In the genomic region with DNA sequence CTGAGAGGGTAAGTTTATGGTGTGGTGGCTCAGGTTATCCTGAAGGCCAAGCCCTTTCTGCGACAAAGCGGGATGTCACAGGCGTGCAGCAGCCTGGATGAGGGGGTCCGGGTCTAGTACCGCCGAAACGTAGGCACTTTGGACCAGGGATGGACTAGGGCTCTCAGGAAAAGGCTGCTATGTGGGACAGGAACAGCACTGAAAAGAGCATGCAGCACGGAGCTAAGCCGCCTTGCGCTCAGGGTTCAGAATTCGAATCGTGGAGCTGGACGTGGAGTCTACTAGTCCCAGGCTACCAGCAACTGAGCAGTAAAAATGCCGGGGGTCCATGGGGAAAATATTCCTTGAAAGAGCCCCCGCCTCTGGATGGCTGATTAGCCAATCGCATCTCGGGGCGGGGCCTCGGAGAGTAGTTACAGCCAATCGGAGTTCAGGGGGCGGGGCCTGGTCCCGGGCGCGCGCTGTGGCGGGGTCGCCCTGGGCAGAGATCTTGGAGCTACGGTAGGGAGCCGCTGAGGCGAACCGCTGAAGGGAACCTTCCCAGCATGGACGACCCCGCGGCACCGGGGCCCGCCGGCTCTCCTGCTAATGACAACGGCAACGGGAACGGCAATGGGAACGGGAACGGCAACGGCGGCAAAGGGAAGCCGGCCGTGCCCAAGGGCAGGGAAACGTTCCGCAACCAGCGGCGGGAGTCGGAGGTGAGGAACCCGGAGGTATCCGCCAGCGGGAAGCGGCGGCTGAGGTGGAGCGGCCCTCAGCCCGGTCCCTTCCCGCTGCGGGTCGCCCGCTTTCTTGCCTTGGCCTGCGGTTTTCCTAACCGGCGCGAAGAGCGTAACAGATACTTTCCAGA, we compare ENCODE assay signal across 8 mouse cellular contexts. TPM values are rescaled to one million over a fixed set of nuclear protein-coding genes. Genes with fewer than 3 reads are reported as not detected.
DNase-seq lines count a peak whose midpoint lies in the region; ATAC-seq and TF ChIP-seq lines count a peak whose summit lies in the region.

Gene Strip2 (plus strand): TSS at position 483 of the 853 bp plus-strand sequence.

- peaks cover 3 to 6% of the 10 kb centered on the region in 2 experiments; a peak in 2 of 4 replicates for H3K27me3 ChIP-seq in MEL (ENCODE audit: control insufficient read depth in 1 of 2, insufficient read depth in 2 of 2, low read length in 2 of 2)
- H3K27me3 ChIP-seq in forebrain, embryonic 16.5 days (replicated peaks; ENCODE audit: control insufficient read depth, insufficient read depth, low read length), result peaks cover 12% of the 10 kb centered on the region
- peaks cover 3% of the 10 kb centered on the region; the same call in 1 of the 2 replicates for H3K27me3 ChIP-seq in neural tube, embryonic 14.5 days (ENCODE audit: control insufficient read depth, insufficient read depth, low read length)
- H3K27me3 ChIP-seq in testis, adult 2 months (ENCODE audit: control insufficient read depth, insufficient read depth, low read length), result no peaks in the 10 kb centered on the region

- H3K9ac ChIP-seq in MEL (ENCODE audit: control insufficient read depth, low read depth, low read length, poor library complexity, severe bottlenecking), result peak within 1 kb of the TSS; percentile 80
- peak within 1 kb of the TSS; percentile 72 for H3K9ac ChIP-seq in forebrain, embryonic 16.5 days (replicated peaks; ENCODE audit: low read depth, low read length)
- peak within 1 kb of the TSS; percentile 62 for H3K9ac ChIP-seq in neural tube, embryonic 14.5 days (replicated peaks; ENCODE audit: low read depth, low read length)

- peaks cover 0 to 3% of the 10 kb centered on the region in 2 experiments; a peak in 1 of 4 replicates for H3K4me1 ChIP-seq in MEL (ENCODE audit: control insufficient read depth in 1 of 2, insufficient read depth in 2 of 2, low read length in 2 of 2)
- peaks cover 4% of the 10 kb centered on the region for H3K4me1 ChIP-seq in forebrain, embryonic 16.5 days (replicated peaks; ENCODE audit: control insufficient read depth, insufficient read depth, low read length)
- H3K4me1 ChIP-seq in neural tube, embryonic 14.5 days (ENCODE audit: control insufficient read depth, insufficient read depth, low read length), result no peaks in the 10 kb centered on the region
- peaks cover 2% of the 10 kb centered on the region for H3K4me1 ChIP-seq in testis, adult 2 months (ENCODE audit: control insufficient read depth, insufficient read depth, low read length)

- TF ChIP-seq POLR2A in MEL (IDR thresholded peaks at IDR 0.05; ENCODE audit: control insufficient read depth in 1 of 2, insufficient read depth in 1 of 2, low read depth in 1 of 2, low read length in 2 of 2, poor library complexity in 1 of 2), result peak in 1 of 2 experiments; percentile 46; a peak in 1 of 4 replicates
- TF ChIP-seq POLR2A in testis, adult 2 months (IDR thresholded peaks at IDR 0.05; ENCODE audit: control insufficient read depth, low read depth, low read length), result peak; percentile 86

- H3K4me2 ChIP-seq in forebrain, embryonic 16.5 days (ENCODE audit: low read length), result peak within 1 kb of the TSS; percentile 96
- peak within 1 kb of the TSS; percentile 75 for H3K4me2 ChIP-seq in neural tube, embryonic 14.5 days (ENCODE audit: low read depth, low read length)

- peak; percentile 99 for ATAC-seq in forebrain, embryonic 16.5 days
- peak; percentile 99 for ATAC-seq in neural tube, embryonic 14.5 days (ENCODE audit: low read depth)

- no peak for TF ChIP-seq EP300 in MEL (IDR thresholded peaks at IDR 0.05; ENCODE audit: low read depth in 1 of 2, low read length in 2 of 2)

- intact Hi-C loops in heart, postnatal 36 days (cut with DNase I), result loop anchor here (2.0 kb wide), 1 partner anchor 132 kb away; no protein-coding TSS in a partner anchor

- no peak for TF ChIP-seq CTCF in MEL (IDR thresholded peaks at IDR 0.05 in 2 of 3, conservative IDR thresholded peaks at IDR 0.05 in 1 of 3; ENCODE audit: control insufficient read depth in 1 of 3, insufficient read depth in 1 of 3, low read depth in 2 of 3, low read length in 3 of 3, poor library complexity in 1 of 3, severe bottlenecking in 1 of 3)
- TF ChIP-seq CTCF in testis, adult 2 months (IDR thresholded peaks at IDR 0.05; ENCODE audit: control insufficient read depth, insufficient read depth, insufficient replicate concordance, low read depth, low read length), result no peak

- TF ChIP-seq RAD21 in MEL (IDR thresholded peaks at IDR 0.05; ENCODE audit: low read depth, low read length), result no peak

- H3K9me3 ChIP-seq in MEL (replicated peaks; ENCODE audit: insufficient read depth, low read length), result no peaks in the 10 kb centered on the region
- H3K9me3 ChIP-seq in forebrain, embryonic 16.5 days (ENCODE audit: control insufficient read depth, low read length), result no peaks in the 10 kb centered on the region
- no peaks in the 10 kb centered on the region for H3K9me3 ChIP-seq in neural tube, embryonic 14.5 days (ENCODE audit: control insufficient read depth, low read length)

- H3K4me3 ChIP-seq in MEL (ENCODE audit: control insufficient read depth in 1 of 2, insufficient read depth in 1 of 2, low read depth in 2 of 2, low read length in 2 of 2), result peak within 1 kb of the TSS; percentile 86 to 87
- peak within 1 kb of the TSS; percentile 93 for H3K4me3 ChIP-seq in forebrain, embryonic 16.5 days (replicated peaks; ENCODE audit: low read length)
- peak within 1 kb of the TSS; percentile 58 for H3K4me3 ChIP-seq in neural tube, embryonic 14.5 days (ENCODE audit: low read depth, low read length)
- peak within 1 kb of the TSS; percentile 93 for H3K4me3 ChIP-seq in testis, adult 2 months (ENCODE audit: control insufficient read depth, low read depth, low read length)

- no peak within 1 kb of the TSS for H3K27ac ChIP-seq in MEL (ENCODE audit: control insufficient read depth, low read depth, low read length)
- H3K27ac ChIP-seq in forebrain, embryonic 16.5 days (ENCODE audit: low read length), result no peak within 1 kb of the TSS; the same call in 1 of the 2 replicates
- no peak within 1 kb of the TSS for H3K27ac ChIP-seq in neural tube, embryonic 14.5 days (ENCODE audit: low read depth, low read length)
- peak within 1 kb of the TSS; percentile 93 for H3K27ac ChIP-seq in testis, adult 2 months (ENCODE audit: control insufficient read depth, insufficient read depth, low read depth, low read length)

- peak; percentile 93 for DNase-seq in MEL (ENCODE audit: low read depth, low spot score)
- peak; percentile 97 to 98 for DNase-seq in cerebellum, adult 18-20 months
- DNase-seq in heart, postnatal 36 days, result peak; percentile 93 to 95
- DNase-seq in layer of hippocampus, adult 18-20 months (ENCODE audit: low spot score in 2 of 2), result peak; percentile 83 to 93
- peak; percentile 90 to 92 for DNase-seq in lung, adult 18-20 months

- under 1% methylated on average over 67 of the region's 67 CpGs for WGBS in forebrain, embryonic 16.5 days
- under 1% methylated on average over 66 of the region's 67 CpGs for WGBS in neural tube, embryonic 14.5 days

- H3K36me3 ChIP-seq in MEL (ENCODE audit: control insufficient read depth in 1 of 2, insufficient read depth in 2 of 2, low read length in 2 of 2), result no peaks in the 10 kb centered on the region
- no peaks in the 10 kb centered on the region for H3K36me3 ChIP-seq in forebrain, embryonic 16.5 days (ENCODE audit: control insufficient read depth, insufficient read depth)
- H3K36me3 ChIP-seq in neural tube, embryonic 14.5 days (ENCODE audit: control insufficient read depth, insufficient read depth, low read length), result no peaks in the 10 kb centered on the region
- no peaks in the 10 kb centered on the region for H3K36me3 ChIP-seq in testis, adult 2 months (ENCODE audit: control insufficient read depth, insufficient read depth, low read length)

- H3K79me2 ChIP-seq in MEL (ENCODE audit: control insufficient read depth, insufficient read depth, low read length, poor library complexity), result no peaks in the 10 kb centered on the region; the same call in 1 of the 2 replicates

TF ChIP-seq in MEL, 35 proteins besides CTCF, POLR2A, EP300 and RAD21:
- TF ChIP-seq RCOR1 (IDR thresholded peaks at IDR 0.05; ENCODE audit: low read depth, low read length) (no peak), TCF12 (IDR thresholded peaks at IDR 0.05; ENCODE audit: low read depth, low read length) (peak; percentile 53; the same call in 1 of the 2 replicates), MXI1 (IDR thresholded peaks at IDR 0.05; ENCODE audit: low read depth, low read length) (peak; percentile 51; the same call in 1 of the 2 replicates), UBTF (IDR thresholded peaks at IDR 0.05; ENCODE audit: borderline replicate concordance, insufficient read depth, low read depth, low read length) (0 out of 2 replicates have a peak, but pooled peaks have one; percentile 87), NRF1 (IDR thresholded peaks at IDR 0.05; ENCODE audit: insufficient read depth, low read depth, low read length, poor library complexity, severe bottlenecking) (no peak), TBP (IDR thresholded peaks at IDR 0.05; ENCODE audit: low read depth, low read length) (peak; percentile 69), NELFE (IDR thresholded peaks at IDR 0.05; ENCODE audit: low read depth, low read length) (peak; percentile 5; the same call in 1 of the 2 replicates), CHD2 (IDR thresholded peaks at IDR 0.05; ENCODE audit: low read length) (0 out of 2 replicates have a peak, but pooled peaks have one; percentile 13), SIN3A (IDR thresholded peaks at IDR 0.05; ENCODE audit: low read length) (peak; percentile 63)

RNA-seq across cellular contexts. Expression of gene Strip2, which starts in this region (rescaled TPM):
- 0.12 and 0.13 TPM in 2 replicates for total RNA-seq in MEL (2012; rRNA removed)
- polyA plus RNA-seq in MEL (2012; ENCODE audit: insufficient read depth in 1 of 2, insufficient read length in 2 of 2, low read depth in 1 of 2, low replicate concordance in 2 of 2, missing spikeins in 1 of 2), result under 1 TPM in 1 of 2 experiments, not detected in 1; 0.39 TPM
- polyA plus RNA-seq in forebrain, embryonic 16.5 days (2015; fragmentation: Nextera tagmentation; extraction: Ambion mirVana), result 4.2 and 4.9 TPM in 2 replicates
- 10 to 100 TPM; 50.0 to 53.1 TPM for total RNA-seq in heart, postnatal 36 days (2021)
- total RNA-seq in layer of hippocampus, adult 18-20 months (2021), result 10 to 100 TPM; 22.5 to 28.8 TPM
- polyA plus RNA-seq in neural tube, embryonic 14.5 days (2014; fragmentation: Nextera tagmentation; extraction: Ambion mirVana), result 3.4 and 4.3 TPM in 2 replicates
- 7.4 and 9.0 TPM in 2 replicates for polyA plus RNA-seq in testis, adult 2 months (2012; rRNA removed)

Comparison
In these comparisons a context has a peak if more than half of its experiments do, and no peak if none do; other contexts are left out.
1. RNA of gene Strip2 (total RNA-seq): 50.0 to 53.1 TPM in heart, postnatal 36 days and 22.5 to 28.8 TPM in layer of hippocampus, adult 18-20 months; 0.12 to 0.13 TPM in MEL; every median in the first group is over 10 times any median in the second.
2. Peak in DNase-seq, H3K4me3 ChIP-seq and H3K9ac ChIP-seq in MEL; RNA of the gene not detected or under 1 TPM.
3. Peak in every context shown above with its lines, with median percentiles within 50 percentile points of each other: DNase-seq, H3K4me3 ChIP-seq and H3K9ac ChIP-seq.